Mouse (Mus musculus) cortical plate, adult 2 months (tissue): Measurements from ENCODE around the gene Zcchc24.

ENCODE experiments used
- CTCF ChIP-seq: fragments of 200-500 bp; IDR thresholded peaks from 2 replicates; pipeline ENCODE4 v1.5.1; 2011; ENCODE audit warnings: mild to moderate bottlenecking, control low read depth, low read length; ENCODE audit not compliant: insufficient read depth; ENCODE audit errors: extremely low read depth
- POLR2A ChIP-seq: fragments of 200-500 bp; IDR thresholded peaks from 2 replicates; pipeline ENCODE4 v1.6.1; 2011; ENCODE audit warnings: mild to moderate bottlenecking, low read length, control low read depth; ENCODE audit not compliant: insufficient read depth; ENCODE audit errors: extremely low read depth

DNA sequence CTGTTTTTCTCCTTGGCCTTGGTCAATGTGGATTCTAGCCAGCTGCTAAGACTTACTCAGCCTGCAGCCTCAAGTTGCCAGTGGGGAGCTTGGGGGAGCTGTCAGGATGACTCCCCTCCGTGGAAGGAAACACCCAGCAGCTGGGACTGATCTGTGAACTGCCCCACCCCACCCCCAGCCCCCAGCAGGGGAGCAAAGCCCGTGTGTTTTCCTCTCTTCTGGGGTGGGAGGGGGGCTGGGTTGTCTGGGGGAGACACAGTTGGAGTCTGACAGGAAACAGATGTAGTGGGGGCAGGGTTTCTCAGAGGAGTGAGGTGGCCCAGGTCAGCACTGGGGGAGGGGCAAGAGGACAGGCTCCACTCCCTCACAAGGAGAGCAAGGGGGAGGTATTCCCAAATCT is 50.4 kb downstream of the Zcchc24 start:
- TF ChIP-seq POLR2A (no peak), CTCF (no peak)
